Mouse (Mus musculus): ENCODE data around the gene Fmn2. TPM values are rescaled to one million over a fixed set of nuclear protein-coding genes. Genes with fewer than 3 reads are reported as not detected.

Gene Fmn2
- polyA plus RNA-seq, 1 experiment = not detected

GRCm38 (mm10) chr1:174557841-174558240, 56.2 kb downstream of the Fmn2 start:
- no peak overlapping the region for H3ac ChIP-seq (ENCODE audit: control insufficient read depth, insufficient read length, low read depth)
- H3K36me3 ChIP-seq (ENCODE audit: control insufficient read depth, insufficient read depth) = no peaks in the 10 kb centered on the region
- H3K4me3 ChIP-seq (ENCODE audit: insufficient read depth, poor library complexity, severe bottlenecking) = no peak overlapping the region
- H3K79me3 ChIP-seq (ENCODE audit: low read depth) = no peaks in the 10 kb centered on the region
- no peaks in the 10 kb centered on the region for H3K79me2 ChIP-seq (ENCODE audit: control insufficient read depth, insufficient read depth)
- H3K27me3 ChIP-seq (ENCODE audit: control insufficient read depth, insufficient read depth, insufficient read length) = no peaks in the 10 kb centered on the region
- TF ChIP-seq MYOG (IDR thresholded peaks at IDR 0.05; ENCODE audit: control insufficient read depth, extremely low read depth, insufficient read length) (no peak), USF1 (IDR thresholded peaks at IDR 0.05; ENCODE audit: low read depth) (no peak)

DNA sequence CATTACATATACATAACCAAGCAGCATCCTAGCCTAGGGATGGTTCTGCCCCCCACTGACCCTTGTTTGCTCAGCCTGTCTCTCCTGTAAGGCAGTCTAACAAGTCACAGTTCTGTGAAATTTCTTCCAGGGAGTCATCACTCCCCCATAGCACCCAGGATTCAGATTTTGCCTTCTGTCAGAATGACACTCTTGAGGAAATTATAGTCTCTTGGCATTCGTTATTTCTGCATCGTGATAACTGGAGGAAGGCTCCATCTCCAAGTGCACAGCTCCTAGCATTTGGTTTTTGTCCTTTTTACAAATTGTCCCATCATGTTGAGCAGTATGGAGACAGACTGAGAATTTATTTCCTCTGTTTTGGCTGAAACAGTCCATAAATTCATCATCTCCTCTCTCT, 56.9 kb downstream of the Fmn2 start:
- Histone ChIP-seq H3K79me3 (ENCODE audit: low read depth) (no peaks in the 10 kb centered on the region), H3K27me3 (ENCODE audit: control insufficient read depth, insufficient read depth, insufficient read length) (no peaks in the 10 kb centered on the region), H3K79me2 (ENCODE audit: control insufficient read depth, insufficient read depth) (no peaks in the 10 kb centered on the region), H3K4me3 (ENCODE audit: insufficient read depth, poor library complexity, severe bottlenecking) (no peak overlapping the region), H3K36me3 (ENCODE audit: control insufficient read depth, insufficient read depth) (no peaks in the 10 kb centered on the region), H3ac (ENCODE audit: control insufficient read depth, insufficient read length, low read depth) (no peak overlapping the region)
- TF ChIP-seq FOSL1 (IDR thresholded peaks at IDR 0.05; ENCODE audit: insufficient read depth, low read length, poor library complexity, severe bottlenecking) (no peak), MYOG (IDR thresholded peaks at IDR 0.05; ENCODE audit: control insufficient read depth, extremely low read depth, insufficient read length) (no peak), MYOD1 (IDR thresholded peaks at IDR 0.05; ENCODE audit: control insufficient read depth, insufficient read length, low read depth) (no peak), CEBPB (IDR thresholded peaks at IDR 0.05; ENCODE audit: low read depth) (no peak), CTCF (IDR thresholded peaks at IDR 0.05; ENCODE audit: control insufficient read depth, insufficient read depth, insufficient read length) (no peak), USF1 (IDR thresholded peaks at IDR 0.05; ENCODE audit: low read depth) (no peak), MAX (IDR thresholded peaks at IDR 0.05) (no peak)

DNA sequence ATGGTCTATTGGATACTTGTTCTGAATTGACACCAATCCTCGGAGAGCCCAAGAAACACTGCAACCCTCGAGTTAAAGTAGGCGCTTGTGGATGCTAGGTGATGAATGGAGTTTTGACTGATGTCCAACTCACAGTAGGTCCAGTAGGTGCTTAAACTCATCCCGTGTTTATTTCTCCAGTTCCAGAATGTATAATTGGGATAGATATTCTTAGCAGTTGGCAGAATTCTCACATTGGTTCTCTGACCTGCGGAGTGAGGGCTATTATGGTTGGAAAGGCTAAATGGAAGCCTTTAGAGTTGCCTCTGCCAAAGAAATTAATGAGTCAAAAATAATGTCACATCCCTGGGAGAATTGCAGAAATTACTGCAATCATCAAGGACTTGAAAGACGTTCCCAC, 62.9 kb downstream of the Fmn2 start:
- TF ChIP-seq CEBPB (IDR thresholded peaks at IDR 0.05; ENCODE audit: low read depth) = no peak
- TF ChIP-seq MAX (IDR thresholded peaks at IDR 0.05) = no peak
- TF ChIP-seq CTCF (IDR thresholded peaks at IDR 0.05; ENCODE audit: control insufficient read depth, insufficient read depth, insufficient read length) = no peak
- TF ChIP-seq MYOG (IDR thresholded peaks at IDR 0.05; ENCODE audit: control insufficient read depth, extremely low read depth, insufficient read length) = no peak
- TF ChIP-seq MYOD1 (IDR thresholded peaks at IDR 0.05; ENCODE audit: control insufficient read depth, insufficient read length, low read depth) = no peak
- TF ChIP-seq USF1 (IDR thresholded peaks at IDR 0.05; ENCODE audit: low read depth) = no peak
- no peak for TF ChIP-seq FOSL1 (IDR thresholded peaks at IDR 0.05; ENCODE audit: insufficient read depth, low read length, poor library complexity, severe bottlenecking)
- Histone ChIP-seq H3K4me3 (ENCODE audit: insufficient read depth, poor library complexity, severe bottlenecking) (no peak overlapping the region), H3K79me3 (ENCODE audit: low read depth) (no peaks in the 10 kb centered on the region), H3ac (ENCODE audit: control insufficient read depth, insufficient read length, low read depth) (no peak overlapping the region), H3K79me2 (ENCODE audit: control insufficient read depth, insufficient read depth) (no peaks in the 10 kb centered on the region), H3K27me3 (ENCODE audit: control insufficient read depth, insufficient read depth, insufficient read length) (no peaks in the 10 kb centered on the region), H3K36me3 (ENCODE audit: control insufficient read depth, insufficient read depth) (no peaks in the 10 kb centered on the region)

DNA sequence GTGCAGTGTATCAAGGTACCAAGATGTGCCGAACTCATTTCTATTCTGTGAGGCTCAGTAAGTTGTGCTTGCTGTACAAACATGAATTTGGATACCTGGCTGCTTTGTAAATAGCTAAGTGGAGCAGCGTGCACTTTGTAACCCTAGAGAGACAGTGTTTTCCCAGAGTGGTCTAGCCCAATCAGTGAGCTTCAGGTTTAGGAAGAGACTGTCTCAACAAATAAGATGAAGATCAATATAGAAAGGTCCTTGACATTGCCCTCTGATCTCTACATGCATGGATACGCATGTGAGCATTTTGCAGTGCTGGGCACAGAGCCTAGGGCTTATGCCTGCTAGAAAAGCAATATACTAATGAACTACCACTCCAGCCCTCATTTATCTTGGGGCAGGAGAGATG, 67.0 kb downstream of the Fmn2 start:
- H3ac ChIP-seq (ENCODE audit: control insufficient read depth, insufficient read length, low read depth) = no peak overlapping the region
- TF ChIP-seq USF1 (IDR thresholded peaks at IDR 0.05; ENCODE audit: low read depth) = no peak
- no peak for TF ChIP-seq FOSL1 (IDR thresholded peaks at IDR 0.05; ENCODE audit: insufficient read depth, low read length, poor library complexity, severe bottlenecking)
- no peak for TF ChIP-seq MAX (IDR thresholded peaks at IDR 0.05)
- no peak for TF ChIP-seq MYOD1 (IDR thresholded peaks at IDR 0.05; ENCODE audit: control insufficient read depth, insufficient read length, low read depth)
- TF ChIP-seq CTCF (IDR thresholded peaks at IDR 0.05; ENCODE audit: control insufficient read depth, insufficient read depth, insufficient read length) = no peak
- no peaks in the 10 kb centered on the region for H3K36me3 ChIP-seq (ENCODE audit: control insufficient read depth, insufficient read depth)
- no peaks in the 10 kb centered on the region for H3K79me3 ChIP-seq (ENCODE audit: low read depth)
- no peaks in the 10 kb centered on the region for H3K79me2 ChIP-seq (ENCODE audit: control insufficient read depth, insufficient read depth)
- no peak overlapping the region for H3K4me3 ChIP-seq (ENCODE audit: insufficient read depth, poor library complexity, severe bottlenecking)
- no peaks in the 10 kb centered on the region for H3K27me3 ChIP-seq (ENCODE audit: control insufficient read depth, insufficient read depth, insufficient read length)

DNA sequence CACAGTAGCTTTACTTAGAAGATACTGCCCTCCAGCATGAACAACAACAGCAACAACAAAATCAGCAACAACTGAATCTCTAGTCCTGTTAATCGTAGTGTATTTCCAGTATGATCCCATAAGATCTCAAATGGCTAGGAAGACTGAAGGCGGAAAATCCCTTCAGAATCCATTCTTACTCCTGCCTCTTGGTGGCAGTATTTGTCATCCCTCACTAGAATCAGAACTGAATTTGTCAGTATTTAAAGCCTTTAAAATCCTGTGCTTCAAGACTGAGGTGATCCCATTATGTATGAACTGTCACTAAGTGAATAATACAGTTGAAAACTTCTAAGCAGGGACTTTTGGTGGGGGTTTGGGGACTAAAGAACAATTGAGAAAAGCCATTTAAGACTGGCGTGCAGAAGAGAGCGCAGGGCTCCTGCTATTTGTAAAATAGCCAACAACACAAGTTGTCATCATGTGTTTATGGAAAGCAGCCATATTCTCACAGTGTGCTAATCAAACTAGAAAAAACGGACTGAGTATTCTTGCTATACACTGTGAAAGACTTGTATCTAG, 90.9 kb downstream of the Fmn2 start:
- Histone ChIP-seq H3K79me2 (ENCODE audit: control insufficient read depth, insufficient read depth) (no peaks in the 10 kb centered on the region), H3K79me3 (ENCODE audit: low read depth) (no peaks in the 10 kb centered on the region), H3K4me3 (ENCODE audit: insufficient read depth, poor library complexity, severe bottlenecking) (no peak overlapping the region), H3K36me3 (ENCODE audit: control insufficient read depth, insufficient read depth) (no peaks in the 10 kb centered on the region), H3ac (ENCODE audit: control insufficient read depth, insufficient read length, low read depth) (no peak overlapping the region), H3K27me3 (ENCODE audit: control insufficient read depth, insufficient read depth, insufficient read length) (no peaks in the 10 kb centered on the region)
- no peak for TF ChIP-seq CTCF (IDR thresholded peaks at IDR 0.05; ENCODE audit: control insufficient read depth, insufficient read depth, insufficient read length)
- TF ChIP-seq MYOD1 (IDR thresholded peaks at IDR 0.05; ENCODE audit: control insufficient read depth, insufficient read length, low read depth) = no peak
- no peak for TF ChIP-seq MAX (IDR thresholded peaks at IDR 0.05)
- TF ChIP-seq MYOG (IDR thresholded peaks at IDR 0.05; ENCODE audit: control insufficient read depth, extremely low read depth, insufficient read length) = no peak
- TF ChIP-seq USF1 (IDR thresholded peaks at IDR 0.05; ENCODE audit: low read depth) = no peak
- no peak for TF ChIP-seq CEBPB (IDR thresholded peaks at IDR 0.05; ENCODE audit: low read depth)
- TF ChIP-seq FOSL1 (IDR thresholded peaks at IDR 0.05; ENCODE audit: insufficient read depth, low read length, poor library complexity, severe bottlenecking) = no peak

DNA sequence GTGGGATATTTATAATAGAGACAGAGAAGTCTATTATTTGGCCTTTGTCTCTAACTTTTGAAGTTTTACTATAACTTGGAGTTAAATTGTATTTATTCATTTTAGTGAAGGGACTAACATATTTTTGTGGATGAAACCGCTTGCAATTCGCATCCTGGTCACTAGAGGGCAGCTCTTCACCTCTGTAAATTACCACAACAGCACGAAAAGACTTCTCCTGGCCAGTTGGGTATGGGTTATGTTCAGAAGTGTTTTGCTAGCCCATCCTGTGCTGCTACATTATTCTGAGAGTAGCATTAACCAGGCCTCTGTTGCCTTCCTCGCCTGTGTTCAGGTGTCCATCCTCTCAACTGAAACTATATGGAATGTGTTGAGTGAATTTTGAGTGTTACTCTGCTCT, 93.4 kb downstream of the Fmn2 start:
- H3K27me3 ChIP-seq (ENCODE audit: control insufficient read depth, insufficient read depth, insufficient read length) = no peaks in the 10 kb centered on the region
- H3ac ChIP-seq (ENCODE audit: control insufficient read depth, insufficient read length, low read depth) = no peak overlapping the region
- no peak overlapping the region for H3K4me3 ChIP-seq (ENCODE audit: insufficient read depth, poor library complexity, severe bottlenecking)
- TF ChIP-seq USF1 (IDR thresholded peaks at IDR 0.05; ENCODE audit: low read depth) (no peak), MYOG (IDR thresholded peaks at IDR 0.05; ENCODE audit: control insufficient read depth, extremely low read depth, insufficient read length) (no peak), FOSL1 (IDR thresholded peaks at IDR 0.05; ENCODE audit: insufficient read depth, low read length, poor library complexity, severe bottlenecking) (no peak), MAX (IDR thresholded peaks at IDR 0.05) (no peak), CTCF (IDR thresholded peaks at IDR 0.05; ENCODE audit: control insufficient read depth, insufficient read depth, insufficient read length) (no peak), CEBPB (IDR thresholded peaks at IDR 0.05; ENCODE audit: low read depth) (no peak)
- no peaks in the 10 kb centered on the region for H3K79me2 ChIP-seq (ENCODE audit: control insufficient read depth, insufficient read depth)
- H3K36me3 ChIP-seq (ENCODE audit: control insufficient read depth, insufficient read depth) = no peaks in the 10 kb centered on the region
- H3K79me3 ChIP-seq (ENCODE audit: low read depth) = no peaks in the 10 kb centered on the region
